Comparison of ENCODE assay signal across 12 mouse cellular contexts in the genomic region with DNA sequence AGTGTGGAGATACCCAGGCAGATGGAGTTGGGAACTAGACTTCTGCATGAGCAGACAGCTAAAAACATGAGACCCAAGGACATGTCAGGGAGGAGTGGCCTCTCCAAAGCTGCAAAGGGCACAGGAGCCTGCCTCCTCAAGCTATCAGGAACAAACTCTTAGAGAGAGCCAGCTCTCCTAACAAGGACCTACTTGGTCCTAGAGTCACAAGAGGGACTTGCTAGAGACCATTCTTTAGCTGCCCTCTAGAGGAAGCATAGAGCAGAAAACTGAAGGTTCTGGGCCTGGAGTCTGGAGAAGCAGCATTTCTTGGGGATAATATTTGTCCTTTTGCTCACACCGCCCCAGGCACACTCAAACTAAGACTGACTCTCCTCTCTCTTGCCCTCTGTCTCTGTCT.
A peak's percentile ranks its signal among the peaks of the same experiment; 100 is the strongest.
DNase-seq lines count a peak whose midpoint lies in the region; ATAC-seq and TF ChIP-seq lines count a peak whose summit lies in the region.
"Had no signal": no experiment of that assay in that cellular context is flagged by ENCODE, and none has a peak within 500 bp of the region (broad histone marks: within the 10 kb centered on the region; RNA-seq: fewer than 3 reads in every experiment).

No protein-coding gene starts in this region.

- no peak for DNase-seq in heart, adult 2 months
- no peak for DNase-seq in liver, embryonic 14.5 days (ENCODE audit: low read depth in 3 of 3, low spot score in 3 of 3)
- no peak for DNase-seq in liver, embryonic 11.5 days (ENCODE audit: low spot score)
- peak; percentile 13 for DNase-seq in ZHBTc4 (ENCODE audit: low read depth, low spot score)
- DNase-seq in cerebellum, postnatal 25 days: no peak
- DNase-seq in natural killer cell, adult 2 months (ENCODE audit: low spot score in 2 of 2): no peak
- DNase-seq: cerebellum, postnatal 36 days; thymus, postnatal 4 days had no signal

- H3K79me2 ChIP-seq in heart, adult 2 months (replicated peaks; ENCODE audit: control insufficient read depth, insufficient read depth, low read length): no peaks in the 10 kb centered on the region

- 90% methylated on average over 1 of the region's 1 CpGs for WGBS in heart, adult 2 months
- 75% methylated on average over 1 of the region's 1 CpGs for WGBS in heart, embryonic 11.5 days (ENCODE audit: insufficient replicate concordance)
- 50% methylated on average over 1 of the region's 1 CpGs for WGBS in liver, embryonic 14.5 days (ENCODE audit: insufficient replicate concordance)
- WGBS in liver, embryonic 11.5 days: 81% methylated on average over 1 of the region's 1 CpGs

- TF ChIP-seq POLR2A in heart, adult 2 months (IDR thresholded peaks at IDR 0.05; ENCODE audit: insufficient read depth, low read depth, low read length): no peak

- TF ChIP-seq EP300 in heart, adult 2 months (IDR thresholded peaks at IDR 0.05; ENCODE audit: insufficient read depth, low read depth, low read length): no peak
- TF ChIP-seq EP300 in liver, embryonic 14.5 days (IDR thresholded peaks at IDR 0.05; ENCODE audit: low read depth): no peak

- no peaks in the 10 kb centered on the region for H3K9me3 ChIP-seq in heart, embryonic 11.5 days (replicated peaks; ENCODE audit: control insufficient read depth, low read length)
- no peaks in the 10 kb centered on the region for H3K9me3 ChIP-seq in liver, embryonic 14.5 days (ENCODE audit: control insufficient read depth, low read length)
- no peaks in the 10 kb centered on the region for H3K9me3 ChIP-seq in liver, embryonic 11.5 days (ENCODE audit: control insufficient read depth, low read length)

- peak; percentile 67 for TF ChIP-seq CTCF in heart, adult 2 months (IDR thresholded peaks at IDR 0.05)
- peak; percentile 7; the same call in 1 of the 2 replicates for TF ChIP-seq CTCF in liver, embryonic 14.5 days (IDR thresholded peaks at IDR 0.05; ENCODE audit: low read depth)

- ATAC-seq in heart, embryonic 11.5 days (replicated peaks; ENCODE audit: insufficient number of reproducible peaks, low FRiP score, low TSS enrichment): no peak
- ATAC-seq in liver, embryonic 14.5 days (ENCODE audit: insufficient read depth): no peak
- ATAC-seq in liver, embryonic 11.5 days (replicated peaks; ENCODE audit: low FRiP score): no peak
- peak; percentile 85 for ATAC-seq in megakaryocyte progenitor cell, adult 5-6 weeks (replicated peaks; ENCODE audit: poor library complexity)
- ATAC-seq: CD4-positive, CD25-positive, alpha-beta regulatory T cell, adult 4 months had no signal

- no peak overlapping the region for H3K27ac ChIP-seq in heart, adult 2 months
- H3K27ac ChIP-seq in heart, embryonic 11.5 days (ENCODE audit: low read depth, low read length): no peak overlapping the region
- no peak overlapping the region for H3K27ac ChIP-seq in liver, embryonic 14.5 days
- H3K27ac ChIP-seq in liver, embryonic 11.5 days (ENCODE audit: low read depth, low read length): no peak overlapping the region
- H3K27ac ChIP-seq: macrophage had no signal

- H3K4me2 ChIP-seq in heart, embryonic 11.5 days: no peak overlapping the region
- H3K4me2 ChIP-seq in liver, embryonic 14.5 days (ENCODE audit: low read depth): no peak overlapping the region
- no peak overlapping the region for H3K4me2 ChIP-seq in liver, embryonic 11.5 days

- no peak overlapping the region for H3K4me3 ChIP-seq in heart, adult 2 months
- no peak overlapping the region for H3K4me3 ChIP-seq in heart, embryonic 11.5 days (ENCODE audit: low read depth, low read length)
- no peak overlapping the region for H3K4me3 ChIP-seq in liver, embryonic 14.5 days (ENCODE audit: insufficient read depth in 1 of 2, low read depth in 2 of 2, low read length in 2 of 2)
- no peak overlapping the region for H3K4me3 ChIP-seq in liver, embryonic 11.5 days (ENCODE audit: low read depth, low read length)

- no peaks in the 10 kb centered on the region for H3K36me3 ChIP-seq in heart, adult 2 months (ENCODE audit: control insufficient read depth, insufficient read depth, low read length)
- H3K36me3 ChIP-seq in heart, embryonic 11.5 days (ENCODE audit: control insufficient read depth, insufficient read depth, low read length): no peaks in the 10 kb centered on the region
- H3K36me3 ChIP-seq in liver, embryonic 14.5 days (replicated peaks; ENCODE audit: control insufficient read depth, insufficient read depth, low read depth): no peaks in the 10 kb centered on the region
- H3K36me3 ChIP-seq in liver, embryonic 11.5 days (ENCODE audit: control insufficient read depth, insufficient read depth, low read length): no peaks in the 10 kb centered on the region

- no peak overlapping the region for H3K9ac ChIP-seq in heart, adult 2 months (ENCODE audit: low read depth, low read length)
- H3K9ac ChIP-seq in heart, embryonic 11.5 days (ENCODE audit: low read depth, low read length): no peak overlapping the region
- H3K9ac ChIP-seq in liver, embryonic 14.5 days (replicated peaks): no peak overlapping the region
- no peak overlapping the region for H3K9ac ChIP-seq in liver, embryonic 11.5 days (ENCODE audit: low read depth, low read length)

- H3K27me3 ChIP-seq in heart, adult 2 months (ENCODE audit: control insufficient read depth, insufficient read depth, low read length): no peaks in the 10 kb centered on the region
- no peaks in the 10 kb centered on the region for H3K27me3 ChIP-seq in heart, embryonic 11.5 days (ENCODE audit: control insufficient read depth, insufficient read depth, low read length)
- H3K27me3 ChIP-seq in liver, embryonic 14.5 days (ENCODE audit: control insufficient read depth, insufficient read depth, low read length): no peaks in the 10 kb centered on the region
- no peaks in the 10 kb centered on the region for H3K27me3 ChIP-seq in liver, embryonic 11.5 days (replicated peaks; ENCODE audit: control insufficient read depth, insufficient read depth, low read length)

- intact Hi-C loops in heart, adult 2 months (cut with DNase I): no loop called here

- peaks cover 2% of the 10 kb centered on the region for H3K4me1 ChIP-seq in heart, adult 2 months (ENCODE audit: control insufficient read depth, insufficient read depth, low read length)
- H3K4me1 ChIP-seq in heart, embryonic 11.5 days (ENCODE audit: control insufficient read depth, insufficient read depth, low read length): no peaks in the 10 kb centered on the region
- H3K4me1 ChIP-seq in liver, embryonic 14.5 days (replicated peaks; ENCODE audit: control insufficient read depth in 2 of 2, insufficient read depth in 2 of 2, low read length in 1 of 2): no peaks in the 10 kb centered on the region
- no peaks in the 10 kb centered on the region for H3K4me1 ChIP-seq in liver, embryonic 11.5 days (replicated peaks; ENCODE audit: control insufficient read depth, insufficient read depth, low read length)
